Mouse (Mus musculus) limb, embryonic 11.5 days (tissue): ENCODE measurements around the gene Sall1. TPM values are rescaled to one million over a fixed set of nuclear protein-coding genes. Genes with fewer than 3 reads are reported as not detected.
A peak's percentile ranks its signal among the peaks of the same experiment; 100 is the strongest.

Experiments
- ATAC-seq: fragments of 200-750 bp; cut with Nextera tagmentation; 2 replicates; pipeline ENCODE4 v1.8.0; 2017; ENCODE audit warnings: low read depth; ENCODE audit not compliant: insufficient number of reproducible peaks, low FRiP score, low TSS enrichment
- DNase-seq: peaks from one replicate; pipeline ENCODE4 v3.0.0-alpha.2; 2015; ENCODE audit warnings: low spot score
- H3K27ac ChIP-seq: fragments of 300-500 bp; sonication (generic); replicated peaks from 2 replicates; pipeline ENCODE4 v1.5.1; 2014; ENCODE audit warnings: low read depth, mild to moderate bottlenecking, low read length
- H3K27me3 ChIP-seq: fragments of 300-500 bp; sonication (generic); 2 replicates; pipeline ENCODE4 v1.6.1; 2014; ENCODE audit warnings: mild to moderate bottlenecking, low read length, mixed read lengths; ENCODE audit not compliant: control insufficient read depth, insufficient read depth
- H3K36me3 ChIP-seq: fragments of 300-500 bp; sonication (generic); 2 replicates; pipeline ENCODE4 v1.6.1; 2014; ENCODE audit warnings: mild to moderate bottlenecking, low read length, moderate library complexity, mixed read lengths; ENCODE audit not compliant: control insufficient read depth, insufficient read depth
- H3K4me1 ChIP-seq: fragments of 300-500 bp; sonication (generic); 2 replicates; pipeline ENCODE4 v1.6.1; 2014; ENCODE audit warnings: low read length, mixed read lengths; ENCODE audit not compliant: control insufficient read depth, insufficient read depth
- H3K4me2 ChIP-seq: fragments of 300-500 bp; sonication (generic); 2 replicates; pipeline ENCODE4 v1.6.1; 2014; ENCODE audit warnings: low read depth, mild to moderate bottlenecking, moderate library complexity; ENCODE audit not compliant: severe bottlenecking
- H3K4me3 ChIP-seq: fragments of 300-500 bp; sonication (generic); 2 replicates; pipeline ENCODE4 v1.5.1; 2014; ENCODE audit warnings: low read depth, low read length
- H3K9ac ChIP-seq: fragments of 300-500 bp; sonication (generic); 2 replicates; pipeline ENCODE4 v1.6.1; 2014; ENCODE audit warnings: mild to moderate bottlenecking, low read length
- H3K9me3 ChIP-seq: fragments of 300-500 bp; sonication (generic); 2 replicates; pipeline ENCODE4 v1.6.1; 2016; ENCODE audit warnings: low read length; ENCODE audit not compliant: control insufficient read depth
- WGBS: fragments of 180-500 bp; shearing (Covaris S2); extraction: QIAGEN DNeasy Blood & Tissue Kit; methylation state at CpG from one replicate; pipeline ENCODE4 v1.1.7; 2014; 5-methylcytosine and 5-hydroxymethylcytosine counted together
- polyA plus RNA-seq: library from polyadenylated mRNA; unstranded; fragments of >200 nt; fragmentation: Nextera tagmentation; extraction: Ambion mirVana; gene quantifications from 2 replicates; pipeline ENCODE4 v1.2.1, GENCODE M21; 2014

Gene Sall1
- polyA plus RNA-seq, 1 experiment from 2014 or later: 30.4 TPM

- no peaks in the 10 kb centered on the region for H3K9me3 ChIP-seq
- ATAC-seq: no peak
- H3K27me3 ChIP-seq: no peaks in the 10 kb centered on the region; the same call in 1 of the 2 replicates
- no peaks in the 10 kb centered on the region for H3K36me3 ChIP-seq
- peaks cover 11% of the 10 kb centered on the region for H3K4me1 ChIP-seq
- H3K4me3 ChIP-seq: no peak overlapping the region
- no peak overlapping the region for H3K9ac ChIP-seq
- 90% methylated on average over 7 of the region's 7 CpGs for WGBS
- DNase-seq: no peak
- H3K4me2 ChIP-seq: no peak overlapping the region
- H3K27ac ChIP-seq: no peak overlapping the region
These were observed 8.9 kb upstream of the Sall1 start for GRCm38 (mm10) chr8:89052880-89053279.

- 1% methylated on average over 26 of the region's 26 CpGs for WGBS
- Histone ChIP-seq H3K27ac (0 out of 2 replicates have a peak overlapping the region, but pooled peaks have one; percentile 43), H3K4me2 (peak overlapping the region; percentile 72), H3K27me3 (peaks cover 5% of the 10 kb centered on the region), H3K9ac (peak overlapping the region; percentile 3; the same call in 1 of the 2 replicates), H3K36me3 (no peaks in the 10 kb centered on the region), H3K4me1 (peaks cover 3% of the 10 kb centered on the region; the same call in 1 of the 2 replicates), H3K9me3 (no peaks in the 10 kb centered on the region), H3K4me3 (peak overlapping the region; percentile 14)
- ATAC-seq: no peak
- DNase-seq: peak; percentile 62
These were observed 2.8 kb upstream of the Sall1 start for GRCm38 (mm10) chr8:89046639-89047348.

GRCm38 (mm10) chr8:89046226-89046625 is 2.3 kb upstream of the Sall1 start:
- peak overlapping the region; percentile 99 for H3K9ac ChIP-seq
- 0% methylated on average over 14 of the region's 15 CpGs for WGBS

GRCm38 (mm10) chr8:89045726-89046125 is 1.8 kb upstream of the Sall1 start:
- peak overlapping the region; percentile 99 for H3K27ac ChIP-seq
- peak overlapping the region; percentile 99 for H3K9ac ChIP-seq
- no peaks in the 10 kb centered on the region for H3K36me3 ChIP-seq
- H3K4me2 ChIP-seq: peak overlapping the region; percentile 72
- DNase-seq: no peak
- no peaks in the 10 kb centered on the region for H3K9me3 ChIP-seq
- ATAC-seq: no peak
- peaks cover 3% of the 10 kb centered on the region; the same call in 1 of the 2 replicates for H3K4me1 ChIP-seq
- H3K4me3 ChIP-seq: peak overlapping the region; percentile 81
- H3K27me3 ChIP-seq: peaks cover 5% of the 10 kb centered on the region
- under 1% methylated on average over 17 of the region's 17 CpGs for WGBS

More at GRCm38 (mm10) chr8:89046226-89046625, 2.3 kb upstream of the Sall1 start:
- no peak for ATAC-seq
- H3K4me2 ChIP-seq: peak overlapping the region; percentile 72
- H3K4me3 ChIP-seq: peak overlapping the region; percentile 81
- peak; percentile 83 for DNase-seq
- peaks cover 5% of the 10 kb centered on the region for H3K27me3 ChIP-seq
- H3K36me3 ChIP-seq: no peaks in the 10 kb centered on the region
- H3K27ac ChIP-seq: peak overlapping the region; percentile 99
- H3K9me3 ChIP-seq: no peaks in the 10 kb centered on the region
- H3K4me1 ChIP-seq: peaks cover 3% of the 10 kb centered on the region; the same call in 1 of the 2 replicates

- Histone ChIP-seq H3K36me3 (no peaks in the 10 kb centered on the region), H3K9ac (peak overlapping the region; percentile 99), H3K27me3 (peaks cover 5% of the 10 kb centered on the region), H3K27ac (peak overlapping the region; percentile 99), H3K4me1 (peaks cover 3% of the 10 kb centered on the region; the same call in 1 of the 2 replicates), H3K4me3 (peak overlapping the region; percentile 81), H3K4me2 (peak overlapping the region; percentile 72), H3K9me3 (no peaks in the 10 kb centered on the region)
- WGBS: under 1% methylated on average over 30 of the region's 30 CpGs
- DNase-seq (peak; percentile 69), ATAC-seq (no peak)
These were observed 1.2 kb upstream of the Sall1 start for GRCm38 (mm10) chr8:89045218-89045601.

GRCm38 (mm10) chr8:89044511-89045217 is 702 bp upstream of the Sall1 start:
- H3K4me3 ChIP-seq: peak overlapping the region; percentile 81
- H3K27ac ChIP-seq: peak overlapping the region; percentile 99
- H3K27me3 ChIP-seq: peaks cover 5% of the 10 kb centered on the region
- H3K36me3 ChIP-seq: no peaks in the 10 kb centered on the region
- no peak for DNase-seq
- no peak for ATAC-seq
- WGBS: under 1% methylated on average over 31 of the region's 31 CpGs
- no peaks in the 10 kb centered on the region for H3K9me3 ChIP-seq
- H3K4me1 ChIP-seq: peaks cover 3% of the 10 kb centered on the region; the same call in 1 of the 2 replicates
- peak overlapping the region; percentile 99 for H3K9ac ChIP-seq
- H3K4me2 ChIP-seq: peak overlapping the region; percentile 72

- H3K36me3 ChIP-seq: no peaks in the 10 kb centered on the region
- H3K9ac ChIP-seq: peak overlapping the region; percentile 99
- H3K27ac ChIP-seq: peak overlapping the region; percentile 99
- no peaks in the 10 kb centered on the region for H3K9me3 ChIP-seq
- H3K4me2 ChIP-seq: peak overlapping the region; percentile 72
- ATAC-seq (peak; percentile 75), DNase-seq (peak; percentile 87)
- H3K4me1 ChIP-seq: peaks cover 3% of the 10 kb centered on the region; the same call in 1 of the 2 replicates
- H3K27me3 ChIP-seq: peaks cover 5% of the 10 kb centered on the region; the same call in 1 of the 2 replicates
- H3K4me3 ChIP-seq: peak overlapping the region; percentile 81
- WGBS: 0% methylated on average over 15 of the region's 32 CpGs
These were observed 556 bp downstream of the Sall1 start for GRCm38 (mm10) chr8:89043371-89043841.
